Mouse (Mus musculus): ENCODE results near the gene Dll1.

Dll1 gene

DNA sequence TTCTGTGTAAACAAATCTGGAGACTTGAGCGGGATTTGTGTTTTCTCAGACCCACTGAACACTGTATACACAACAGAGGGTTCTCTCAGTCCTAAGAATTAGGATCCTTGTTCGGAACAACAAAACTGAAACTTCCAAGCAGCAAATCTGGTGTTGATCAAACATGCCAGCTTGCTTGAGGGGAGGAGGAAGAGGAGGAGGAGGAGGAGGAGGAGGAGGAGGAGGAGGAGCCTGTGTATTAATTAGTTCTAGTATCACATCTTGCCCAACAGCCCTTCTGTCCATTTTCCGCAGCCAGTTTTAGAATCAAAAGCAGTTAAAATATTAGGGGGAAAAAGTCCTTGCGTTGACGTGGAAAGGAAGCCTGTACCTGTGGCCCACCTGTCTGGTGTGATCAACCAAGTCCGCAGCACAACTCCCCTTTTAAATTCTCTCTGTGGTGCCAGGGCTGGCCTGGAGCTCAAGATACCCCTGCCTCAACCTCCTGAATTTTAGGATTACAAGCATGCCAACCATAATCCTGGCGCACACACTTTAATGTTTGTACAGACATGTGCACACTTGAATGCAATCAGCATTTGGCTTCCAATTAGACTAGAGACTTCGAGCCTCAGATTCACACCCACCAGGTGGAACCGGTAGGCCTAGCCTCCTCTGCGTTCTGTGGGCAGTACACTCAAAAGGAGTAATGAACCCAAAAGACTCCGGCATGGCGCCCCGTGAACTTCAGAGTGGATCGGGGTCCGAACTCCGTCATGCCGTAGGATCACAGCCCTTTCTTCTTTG is 3.3 kb upstream of the Dll1 start:
- in situ Hi-C loops (cut with MseI, MboI) = loop anchor here (25.0 kb wide), 1 partner anchor 318 kb away; no protein-coding TSS in a partner anchor

GRCm38 (mm10) chr17:15378413-15379109 is 1.9 kb upstream of the Dll1 start:
- in situ Hi-C loops (cut with MseI, MboI) = loop anchor here (25.0 kb wide), 1 partner anchor 316 kb away; no protein-coding TSS in a partner anchor

GRCm38 (mm10) chr17:15377901-15378300 is 1.2 kb upstream of the Dll1 start:
- in situ Hi-C loops (cut with MseI, MboI) = loop anchor here (25.0 kb wide), 1 partner anchor 316 kb away; no protein-coding TSS in a partner anchor

- in situ Hi-C loops (cut with MseI, MboI) = loop anchor here (25.0 kb wide), 1 partner anchor 314 kb away; no protein-coding TSS in a partner anchor
Measured at GRCm38 (mm10) chr17:15375701-15376493, 775 bp downstream of the Dll1 start.

DNA sequence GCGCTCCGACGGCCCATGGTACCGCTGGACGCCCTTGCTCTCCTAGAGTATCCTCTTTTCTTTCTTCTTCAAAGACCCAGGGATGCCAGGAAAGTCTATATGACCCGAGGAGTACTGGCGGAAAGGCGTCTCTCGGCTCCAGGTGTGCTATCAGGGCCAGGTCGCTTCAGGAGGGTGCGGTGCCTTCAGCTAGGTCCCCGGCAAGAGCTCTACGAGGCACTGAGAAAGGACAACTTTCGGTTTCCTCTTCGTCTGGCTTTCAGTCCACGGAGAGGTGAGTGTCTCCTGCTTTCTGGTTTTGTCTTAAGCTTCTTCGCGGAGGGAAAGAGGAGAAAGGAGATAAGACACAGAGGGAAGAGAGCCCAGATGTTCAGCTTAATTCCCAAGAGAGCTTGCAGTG is 1.4 kb downstream of the Dll1 start:
- in situ Hi-C loops (cut with MseI, MboI) = loop anchor here (25.0 kb wide), 1 partner anchor 313 kb away; no protein-coding TSS in a partner anchor

GRCm38 (mm10) chr17:15374321-15375141 is 2.1 kb downstream of the Dll1 start:
- in situ Hi-C loops (cut with MseI, MboI) = loop anchor here (25.0 kb wide), 1 partner anchor 312 kb away; no protein-coding TSS in a partner anchor

GRCm38 (mm10) chr17:15372931-15373652 is 3.6 kb downstream of the Dll1 start:
- in situ Hi-C loops (cut with MseI, MboI) = no loop called here

DNA sequence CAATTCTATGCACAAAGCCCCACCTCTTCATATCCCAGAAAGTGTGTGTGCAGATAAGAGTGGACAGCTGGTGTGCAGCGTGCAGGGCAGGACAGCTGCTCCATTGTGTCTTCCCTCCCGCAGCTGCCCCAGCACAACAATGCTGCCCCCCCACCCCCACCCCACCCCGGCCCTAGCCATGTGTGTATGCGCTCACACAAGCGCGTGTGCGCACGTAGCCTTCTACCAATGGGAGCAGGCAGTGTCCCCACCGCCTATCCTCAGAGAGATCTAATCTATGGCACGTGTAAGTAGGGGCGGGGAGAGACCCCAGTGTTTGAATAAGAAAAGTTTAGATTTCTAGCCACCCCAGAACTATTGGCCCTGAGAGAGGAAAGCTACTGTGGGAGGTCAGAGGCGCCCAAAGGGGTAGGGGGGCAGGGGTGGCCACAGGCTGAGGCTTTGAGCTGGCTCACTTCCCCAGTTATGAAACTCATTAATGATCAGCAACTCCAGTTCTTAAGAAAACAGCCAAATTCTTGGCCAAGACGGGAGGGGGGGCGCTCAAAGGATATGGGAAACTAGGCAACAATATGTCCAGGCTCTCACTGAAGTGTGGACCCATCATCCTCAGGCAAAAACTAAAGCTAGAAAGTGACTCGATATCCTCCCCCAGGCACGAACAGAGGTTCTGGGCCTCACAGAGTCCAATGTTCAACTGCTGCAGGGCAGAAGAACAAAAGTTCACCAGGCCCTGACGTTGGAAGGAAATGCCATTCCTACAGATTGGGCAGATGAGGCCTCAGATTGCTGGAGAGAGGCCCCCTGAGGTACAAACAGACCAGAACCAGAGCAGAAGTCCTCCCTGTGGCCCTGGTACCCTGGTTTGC is 4.5 kb downstream of the Dll1 start:
- in situ Hi-C loops (cut with MseI, MboI) = no loop called here

GRCm38 (mm10) chr17:15370401-15370800 is 6.3 kb downstream of the Dll1 start:
- in situ Hi-C loops (cut with MseI, MboI) = no loop called here

- in situ Hi-C loops (cut with MseI, MboI) = no loop called here
Measured at GRCm38 (mm10) chr17:15365650-15366049, 11.0 kb downstream of the Dll1 start.

DNA sequence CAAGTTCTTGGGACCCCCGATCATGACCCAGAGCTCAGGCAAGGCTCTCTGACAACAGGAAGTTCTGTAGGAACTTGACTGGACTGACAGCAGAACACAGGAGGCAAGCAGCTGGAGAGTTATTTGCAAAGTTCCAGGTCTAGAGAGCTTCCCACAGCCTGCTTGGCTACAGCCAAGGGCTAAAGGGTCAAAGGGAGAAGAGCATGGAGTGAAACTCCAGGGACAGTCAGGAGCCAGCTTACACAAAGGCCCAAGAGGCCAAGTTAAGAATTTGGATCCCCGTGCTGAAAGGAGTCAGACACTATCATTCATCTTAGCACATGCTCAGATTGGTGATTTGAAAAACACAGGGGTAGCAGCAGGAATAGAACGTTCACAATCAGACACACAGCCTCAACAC is 13.0 kb downstream of the Dll1 start:
- in situ Hi-C loops (cut with MseI, MboI) = no loop called here

DNA sequence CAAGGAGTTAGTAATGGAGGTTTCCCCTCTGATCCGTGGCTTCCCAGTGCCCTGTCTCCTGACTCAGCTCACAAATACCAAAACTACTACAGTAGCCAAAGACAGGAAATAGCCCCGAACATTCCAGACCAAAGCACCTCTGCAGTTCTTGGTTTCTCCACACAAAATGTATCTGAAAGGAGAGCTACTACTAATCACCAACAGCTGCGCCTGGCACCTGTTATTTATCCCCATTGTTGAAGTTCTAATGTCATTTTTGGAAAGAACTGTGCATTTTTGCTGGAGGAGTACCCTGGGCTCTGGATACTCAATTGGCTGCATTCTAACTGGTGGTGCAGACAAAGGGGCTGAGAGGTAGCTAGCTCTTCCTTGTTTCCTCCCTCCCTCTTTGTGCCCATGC is 19.6 kb downstream of the Dll1 start:
- in situ Hi-C loops (cut with MseI, MboI) = no loop called here

- in situ Hi-C loops (cut with MseI, MboI) = no loop called here
Measured at GRCm38 (mm10) chr17:15356526-15356925, 20.1 kb downstream of the Dll1 start.

DNA sequence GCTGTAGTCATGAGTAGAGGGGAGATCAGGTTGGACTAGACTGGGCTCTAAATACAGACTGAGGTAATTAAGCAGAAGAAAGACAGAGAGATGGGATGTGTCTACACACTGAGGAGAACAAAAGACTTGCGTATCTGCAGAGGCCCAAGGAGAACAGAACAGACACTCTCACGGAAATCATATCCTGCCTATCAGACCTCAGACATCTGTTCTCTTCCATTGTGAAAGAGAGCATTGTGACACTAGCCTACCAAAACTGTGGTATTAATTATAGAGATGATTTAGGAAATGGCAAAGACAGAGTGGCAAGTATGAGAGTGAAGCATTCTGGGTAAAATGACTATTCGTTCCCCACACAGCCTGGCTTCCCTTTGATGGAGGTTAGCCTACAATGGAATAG is 21.6 kb downstream of the Dll1 start:
- in situ Hi-C loops (cut with MseI, MboI) = no loop called here

DNA sequence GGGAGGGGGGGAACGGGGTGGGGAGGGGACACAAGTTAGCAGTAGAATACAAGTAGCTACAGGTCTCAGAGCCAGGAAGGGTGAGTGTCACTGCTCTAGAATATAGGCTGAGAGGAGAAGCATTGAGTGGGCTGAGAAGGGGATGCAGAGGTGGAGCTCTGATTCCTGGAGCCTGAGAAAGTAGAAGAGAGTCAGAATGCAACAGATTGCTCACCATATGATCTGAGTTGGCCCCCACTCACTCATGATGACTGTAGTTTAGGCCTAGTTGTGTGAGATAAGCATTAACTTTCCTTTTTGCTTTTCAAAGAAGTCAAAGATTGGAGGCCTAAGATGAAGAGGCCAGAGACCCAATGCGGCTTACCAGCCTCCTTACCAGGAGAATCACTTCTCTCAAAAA is 22.7 kb downstream of the Dll1 start:
- in situ Hi-C loops (cut with MseI, MboI) = no loop called here

DNA sequence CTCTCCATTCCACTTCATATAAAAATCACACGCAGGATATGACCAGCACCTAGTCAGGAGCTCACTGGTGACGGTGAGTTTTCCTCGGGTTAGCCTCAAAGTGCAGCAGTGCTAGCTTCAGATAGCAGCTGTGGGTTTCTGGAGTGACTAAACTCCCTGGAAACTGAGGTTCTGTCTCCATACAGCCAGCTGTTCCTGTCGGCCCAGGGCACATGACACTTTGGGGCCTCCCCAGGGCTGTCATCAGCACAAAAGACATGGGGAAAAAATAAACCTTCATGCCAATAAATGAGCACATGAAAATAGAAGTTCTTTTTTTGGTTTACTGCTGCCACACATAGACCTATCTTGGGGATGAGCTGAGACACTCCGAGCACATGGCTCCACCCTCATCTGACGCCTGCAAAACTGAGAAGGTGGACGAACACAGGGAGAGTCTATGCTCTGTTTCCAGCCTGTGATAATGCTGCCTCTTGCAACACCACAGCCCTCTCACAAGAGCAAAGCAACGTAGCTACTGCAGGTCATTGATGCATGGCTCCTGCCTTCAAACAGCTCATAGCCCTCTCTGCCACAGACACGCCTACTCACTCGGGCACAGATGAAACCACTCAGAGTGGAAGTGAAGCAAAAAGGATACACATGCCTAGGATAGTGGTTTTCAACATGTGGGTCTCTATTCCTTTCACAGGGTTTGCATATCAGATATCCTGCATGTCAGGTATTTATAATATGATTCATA is 23.6 kb downstream of the Dll1 start:
- in situ Hi-C loops (cut with MseI, MboI) = no loop called here

- in situ Hi-C loops (cut with MseI, MboI) = no loop called here
Measured at GRCm38 (mm10) chr17:15350152-15350551, 26.5 kb downstream of the Dll1 start.

- in situ Hi-C loops (cut with MseI, MboI) = no loop called here
Measured at GRCm38 (mm10) chr17:15343071-15343822, 33.4 kb downstream of the Dll1 start.
